Mouse (Mus musculus): ENCODE data around the gene Deup1. TPM values are rescaled to one million over a fixed set of nuclear protein-coding genes. Genes with fewer than 3 reads are reported as not detected.
"Not testable (repeated sequence)": the region's sequence is repeated elsewhere in the genome, so short reads cannot be mapped to it uniquely, and the experiment has no call there.

The Deup1 gene
- polyA plus RNA-seq, 1 experiment = not detected

- H3K4me3 ChIP-seq (replicated peaks; ENCODE audit: control insufficient read depth, low read depth, low read length) = no peak overlapping the region
- H3K4me1 ChIP-seq (ENCODE audit: control insufficient read depth, insufficient read depth, low read length) = no peaks in the 10 kb centered on the region; the same call in 1 of the 2 replicates
- no peak for TF ChIP-seq CTCF (IDR thresholded peaks at IDR 0.05; ENCODE audit: control insufficient read depth, insufficient read depth, low read length)
- TF ChIP-seq POLR2A (IDR thresholded peaks at IDR 0.05; ENCODE audit: borderline replicate concordance, control insufficient read depth, low read depth, low read length) = no peak
- WGBS = 86% methylated on average over 8 of the region's 8 CpGs
- H3K27ac ChIP-seq (ENCODE audit: control insufficient read depth, insufficient read depth, low read depth, low read length, poor library complexity) = no peak overlapping the region
Measured at GRCm38 (mm10) chr9:15553322-15553721, 74.4 kb downstream of the Deup1 start.

DNA sequence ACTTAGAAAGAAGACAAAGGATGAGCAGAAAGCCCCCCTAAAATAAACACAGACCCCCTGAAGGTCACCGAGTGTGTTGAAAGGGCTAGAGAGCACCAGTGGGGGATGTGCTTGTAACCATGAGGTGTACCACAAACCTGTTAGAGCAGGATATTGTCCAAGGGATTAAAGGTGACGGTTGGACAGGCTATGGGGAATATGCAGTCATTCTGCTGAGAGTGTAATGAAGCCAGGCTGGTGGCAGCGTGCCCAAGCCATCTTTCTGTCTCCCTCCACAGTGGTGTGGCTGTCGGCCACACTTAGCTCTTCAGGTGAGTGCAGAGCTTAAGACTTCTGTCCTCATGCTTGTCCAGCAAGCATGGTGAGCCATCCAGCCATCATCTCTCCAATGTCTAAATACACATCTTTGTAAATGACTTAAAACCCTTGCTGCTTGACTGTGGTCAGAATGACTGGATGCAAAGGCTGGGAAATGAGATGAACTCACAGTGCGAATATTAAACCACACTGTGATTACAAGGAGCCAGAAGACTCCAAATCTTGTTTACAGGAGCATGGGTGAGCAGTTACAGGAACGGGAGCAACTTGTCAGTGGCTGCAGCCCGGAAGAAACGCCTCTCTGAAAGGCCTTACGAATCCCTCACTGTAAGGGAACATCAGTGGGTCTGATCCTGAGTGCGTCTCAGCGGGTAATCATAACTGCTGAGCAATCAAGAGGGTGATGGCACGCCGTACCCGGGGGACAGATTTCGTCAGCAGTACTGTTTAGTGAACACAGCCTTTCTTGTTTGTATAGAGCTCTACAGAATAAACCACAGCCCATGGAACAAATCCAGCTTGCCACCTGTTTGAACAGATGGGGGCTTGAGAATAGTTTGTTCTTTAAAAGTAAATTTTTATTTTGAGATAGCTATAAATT lies 75.5 kb downstream of the Deup1 start:
- TF ChIP-seq POLR2A (IDR thresholded peaks at IDR 0.05; ENCODE audit: borderline replicate concordance, control insufficient read depth, low read depth, low read length) (no peak), CTCF (IDR thresholded peaks at IDR 0.05; ENCODE audit: control insufficient read depth, insufficient read depth, low read length) (no peak)
- Histone ChIP-seq H3K4me1 (ENCODE audit: control insufficient read depth, insufficient read depth, low read length) (no peaks in the 10 kb centered on the region; the same call in 1 of the 2 replicates), H3K4me3 (replicated peaks; ENCODE audit: control insufficient read depth, low read depth, low read length) (no peak overlapping the region), H3K27ac (ENCODE audit: control insufficient read depth, insufficient read depth, low read depth, low read length, poor library complexity) (no peak overlapping the region)
- WGBS = 82% methylated on average over 15 of the region's 15 CpGs

DNA sequence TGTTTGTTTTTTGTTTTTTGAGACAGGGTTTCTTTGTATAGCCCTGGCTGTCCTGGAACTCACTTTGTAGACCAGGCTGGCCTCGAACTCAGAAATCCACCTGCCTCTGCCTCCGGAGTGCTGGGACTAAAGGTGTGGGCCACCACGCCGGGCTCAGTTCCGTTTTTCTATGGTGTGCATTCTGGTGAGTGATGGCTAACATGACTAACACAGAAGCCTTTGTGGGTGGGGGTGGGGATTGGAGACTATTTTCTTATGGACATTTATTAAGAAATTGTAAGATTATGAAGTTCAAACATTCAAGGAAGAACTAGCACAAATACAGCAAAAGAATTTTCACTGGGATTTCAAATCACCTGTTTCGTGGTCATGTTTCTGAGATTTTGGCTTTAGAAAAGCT lies 76.7 kb downstream of the Deup1 start:
- not testable (repeated sequence) for H3K4me1 ChIP-seq (ENCODE audit: control insufficient read depth, insufficient read depth, low read length); H3K27ac ChIP-seq (ENCODE audit: control insufficient read depth, insufficient read depth, low read depth, low read length, poor library complexity); H3K4me3 ChIP-seq (replicated peaks; ENCODE audit: control insufficient read depth, low read depth, low read length)
- 79% methylated on average over 6 of the region's 6 CpGs for WGBS

DNA sequence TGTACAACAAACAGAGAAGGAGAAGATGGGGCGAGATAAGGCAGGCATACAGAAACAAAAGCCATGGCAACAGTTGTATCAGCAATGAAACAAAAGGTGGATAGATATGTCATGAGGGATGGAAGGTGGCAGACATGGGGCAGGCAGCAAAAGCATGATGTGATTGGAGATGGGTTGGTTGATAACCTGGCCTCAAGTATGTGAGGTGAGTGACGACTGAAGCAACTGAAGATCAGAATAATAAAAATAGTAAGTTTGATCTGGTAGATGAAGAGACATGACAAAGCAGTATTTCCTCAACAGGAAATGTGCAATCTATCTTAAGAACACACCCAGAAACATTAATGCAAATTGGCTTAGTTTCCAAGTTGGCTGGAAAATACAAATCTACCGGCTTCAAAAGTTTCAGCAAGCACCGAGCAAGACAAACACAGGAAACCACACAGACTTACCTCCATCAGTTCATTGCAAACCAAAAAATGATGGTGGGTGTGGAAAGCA lies 77.2 kb downstream of the Deup1 start:
- H3K4me1 ChIP-seq (ENCODE audit: control insufficient read depth, insufficient read depth, low read length) = no peaks in the 10 kb centered on the region; the same call in 1 of the 2 replicates
- H3K4me3 ChIP-seq (replicated peaks; ENCODE audit: control insufficient read depth, low read depth, low read length) = no peak overlapping the region
- WGBS = 28% methylated on average over 4 of the region's 4 CpGs
- TF ChIP-seq POLR2A (IDR thresholded peaks at IDR 0.05; ENCODE audit: borderline replicate concordance, control insufficient read depth, low read depth, low read length) (no peak), CTCF (IDR thresholded peaks at IDR 0.05; ENCODE audit: control insufficient read depth, insufficient read depth, low read length) (no peak)
- H3K27ac ChIP-seq (ENCODE audit: control insufficient read depth, insufficient read depth, low read depth, low read length, poor library complexity) = no peak overlapping the region

DNA sequence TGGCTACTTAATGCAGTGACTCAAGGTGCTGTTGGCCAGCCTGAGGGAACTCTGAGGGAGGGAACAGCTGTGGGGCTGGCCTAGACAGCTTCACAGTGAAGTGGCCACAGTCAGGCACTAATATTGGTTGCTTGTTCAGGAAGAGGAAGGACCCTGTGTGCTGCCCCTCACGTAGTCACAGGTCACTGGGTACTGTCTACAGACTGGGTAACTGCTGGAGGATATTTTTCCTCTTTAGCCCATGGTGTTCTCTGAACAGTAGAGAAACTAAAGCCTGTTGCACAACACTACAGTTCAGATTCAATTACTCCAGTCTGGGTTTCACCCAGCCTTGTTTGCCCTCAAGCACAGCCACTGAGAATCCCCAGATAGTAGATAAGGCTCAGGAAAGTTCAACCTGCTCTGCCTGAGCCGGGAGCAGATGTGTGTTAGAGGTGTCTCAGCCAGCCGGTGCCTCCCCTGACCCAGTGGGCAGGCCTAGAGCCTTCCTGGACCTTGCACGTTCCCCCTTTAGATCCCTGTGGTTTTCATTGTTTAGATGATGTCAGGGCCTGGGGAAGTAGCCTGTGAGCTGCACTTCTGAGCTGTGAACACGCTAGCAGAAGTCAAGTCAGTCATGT lies 85.9 kb downstream of the Deup1 start:
- H3K27ac ChIP-seq (ENCODE audit: control insufficient read depth, insufficient read depth, low read depth, low read length, poor library complexity) = no peak overlapping the region
- H3K4me3 ChIP-seq (replicated peaks; ENCODE audit: control insufficient read depth, low read depth, low read length) = no peak overlapping the region

DNA sequence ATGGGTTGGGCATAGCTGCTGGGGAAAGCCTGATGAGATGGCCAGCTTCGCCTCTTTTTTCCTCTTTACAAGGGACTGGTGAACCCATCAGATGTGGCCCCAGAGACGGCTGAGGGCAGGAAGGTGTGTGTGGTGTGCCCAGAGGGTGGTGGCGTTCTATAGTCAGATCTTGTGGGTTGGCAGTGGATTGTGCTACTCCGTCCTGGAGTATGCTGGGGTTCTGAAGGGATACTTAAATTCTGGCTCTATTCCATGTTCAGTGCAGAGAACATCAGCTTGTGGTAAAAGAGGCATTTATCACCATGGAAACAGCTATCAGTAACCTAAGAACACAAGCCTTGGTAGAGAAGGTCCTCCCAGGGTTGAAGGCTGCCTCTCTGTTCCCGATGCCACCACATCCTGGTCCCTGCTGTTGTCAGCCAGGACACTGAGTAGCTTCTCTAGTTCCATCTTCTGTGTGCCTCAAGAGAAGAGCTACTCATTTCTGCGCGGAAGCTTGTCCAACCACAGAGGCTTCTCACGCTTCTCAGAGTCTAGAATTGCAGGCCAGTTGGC lies 88.7 kb downstream of the Deup1 start:
- no peak overlapping the region for H3K27ac ChIP-seq (ENCODE audit: control insufficient read depth, insufficient read depth, low read depth, low read length, poor library complexity)
- no peak overlapping the region for H3K4me3 ChIP-seq (replicated peaks; ENCODE audit: control insufficient read depth, low read depth, low read length)
- TF ChIP-seq CTCF (IDR thresholded peaks at IDR 0.05; ENCODE audit: control insufficient read depth, insufficient read depth, low read length) = no peak
- no peak for TF ChIP-seq POLR2A (IDR thresholded peaks at IDR 0.05; ENCODE audit: borderline replicate concordance, control insufficient read depth, low read depth, low read length)
- 67% methylated on average over 8 of the region's 8 CpGs for WGBS
- H3K4me1 ChIP-seq (ENCODE audit: control insufficient read depth, insufficient read depth, low read length) = no peaks in the 10 kb centered on the region

More for the DNA sequence above, 85.9 kb downstream of the Deup1 start:
- no peaks in the 10 kb centered on the region for H3K4me1 ChIP-seq (ENCODE audit: control insufficient read depth, insufficient read depth, low read length)
- 11% methylated on average over 5 of the region's 5 CpGs for WGBS
- TF ChIP-seq CTCF (IDR thresholded peaks at IDR 0.05; ENCODE audit: control insufficient read depth, insufficient read depth, low read length) = no peak
- no peak for TF ChIP-seq POLR2A (IDR thresholded peaks at IDR 0.05; ENCODE audit: borderline replicate concordance, control insufficient read depth, low read depth, low read length)

DNA sequence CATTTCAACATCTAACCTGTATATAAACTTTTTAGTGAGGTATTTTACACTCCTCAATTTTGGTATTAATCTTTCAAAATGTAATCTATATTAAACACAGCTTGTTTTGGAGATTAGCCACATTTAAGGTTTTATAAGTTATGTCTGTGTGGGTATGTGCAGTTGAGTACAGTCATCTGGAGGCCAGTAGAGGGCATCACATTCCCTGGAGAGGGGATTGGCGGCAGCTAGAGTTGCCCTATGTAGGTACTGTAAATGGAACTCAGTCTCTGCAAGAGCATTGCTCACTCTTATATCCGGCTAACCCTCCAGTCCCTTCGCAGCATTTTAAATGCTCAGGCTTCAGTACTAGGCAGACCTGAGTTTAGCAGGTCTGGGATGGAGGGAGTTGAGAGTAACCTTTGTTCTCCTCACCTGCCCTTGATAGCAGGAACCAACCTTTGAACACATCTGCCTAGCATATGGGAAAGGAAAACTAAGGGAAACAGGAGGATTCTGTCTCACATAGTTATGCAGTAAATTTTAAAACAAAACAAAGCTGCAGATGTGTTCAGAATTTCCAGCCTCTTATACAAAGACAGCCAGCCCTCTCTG lies 90.2 kb downstream of the Deup1 start:
- Histone ChIP-seq H3K4me3 (replicated peaks; ENCODE audit: control insufficient read depth, low read depth, low read length) (no peak overlapping the region), H3K4me1 (ENCODE audit: control insufficient read depth, insufficient read depth, low read length) (no peaks in the 10 kb centered on the region), H3K27ac (ENCODE audit: control insufficient read depth, insufficient read depth, low read depth, low read length, poor library complexity) (no peak overlapping the region)
- TF ChIP-seq POLR2A (IDR thresholded peaks at IDR 0.05; ENCODE audit: borderline replicate concordance, control insufficient read depth, low read depth, low read length) = no peak
- TF ChIP-seq CTCF (IDR thresholded peaks at IDR 0.05; ENCODE audit: control insufficient read depth, insufficient read depth, low read length) = no peak
- WGBS = 93% methylated on average over 3 of the region's 3 CpGs

- TF ChIP-seq CTCF (IDR thresholded peaks at IDR 0.05; ENCODE audit: control insufficient read depth, insufficient read depth, low read length) (no peak), POLR2A (IDR thresholded peaks at IDR 0.05; ENCODE audit: borderline replicate concordance, control insufficient read depth, low read depth, low read length) (no peak)
- Histone ChIP-seq H3K4me3 (replicated peaks; ENCODE audit: control insufficient read depth, low read depth, low read length) (no peak overlapping the region), H3K4me1 (ENCODE audit: control insufficient read depth, insufficient read depth, low read length) (no peaks in the 10 kb centered on the region), H3K27ac (ENCODE audit: control insufficient read depth, insufficient read depth, low read depth, low read length, poor library complexity) (no peak overlapping the region)
- WGBS = 78% methylated on average over 5 of the region's 5 CpGs
Measured at GRCm38 (mm10) chr9:15536861-15537426, 90.8 kb downstream of the Deup1 start.
